Mouse (Mus musculus) E14TG2a.4 (cell line): ENCODE data around the gene Gm12794.

Experiments
- CTCF ChIP-seq: conservative IDR thresholded peaks from 2 replicates; pipeline ENCODE4 v1.5.1; 2014; ENCODE audit warnings: low read length
- POU5F1 ChIP-seq: IDR thresholded peaks from 2 replicates; pipeline ENCODE4 v1.6.1; 2014; ENCODE audit warnings: low read length, borderline replicate concordance

DNA sequence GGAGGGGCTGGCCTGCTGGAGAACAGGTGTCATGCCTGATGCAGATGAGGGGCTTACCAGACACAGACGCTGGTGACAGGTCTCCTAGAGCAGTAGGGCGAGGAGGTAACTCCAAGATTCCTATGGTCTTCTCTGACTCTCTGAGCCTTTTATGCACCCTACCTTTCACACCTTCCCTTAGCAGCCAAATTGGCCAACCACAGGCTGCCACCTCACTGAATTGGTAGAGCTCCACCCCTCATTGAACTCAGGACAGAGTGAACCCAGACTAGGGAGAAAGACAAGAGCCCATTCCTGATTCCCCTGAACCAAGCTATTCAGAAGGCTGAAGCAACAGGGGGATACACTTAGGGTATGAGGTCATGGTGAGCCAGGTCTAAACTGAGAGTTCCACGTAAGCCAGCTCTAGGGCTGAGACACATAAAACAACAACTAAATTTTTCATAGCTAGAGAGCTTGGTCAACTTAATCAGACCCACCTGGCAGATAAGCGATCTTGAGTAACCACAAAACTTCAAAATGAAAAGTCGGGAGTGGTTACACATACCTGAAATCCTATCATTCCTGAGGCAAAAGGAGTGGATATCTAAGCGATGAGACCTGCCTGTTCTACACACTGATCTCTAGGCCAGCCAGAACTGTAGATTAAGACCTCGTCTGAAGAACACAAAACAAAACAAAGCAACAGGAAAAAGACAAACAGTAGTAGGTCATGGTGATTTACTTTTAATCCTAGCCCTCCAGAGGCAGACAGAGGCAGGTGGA is 46.4 kb upstream of the Gm12794 start, which contains the start of gene C130073F10Rik:
- TF ChIP-seq CTCF (no peak), POU5F1 (no peak)
